Mouse (Mus musculus): Measurements from ENCODE around the gene Gm13290. TPM values are rescaled to one million over a fixed set of nuclear protein-coding genes. Genes with fewer than 3 reads are reported as not detected.
"Not testable (repeated sequence)": the region's sequence is repeated elsewhere in the genome, so short reads cannot be mapped to it uniquely, and the experiment has no call there.

Gene Gm13290
- polyA plus RNA-seq (2015; fragmentation: Nextera tagmentation; extraction: Ambion mirVana): 0.55 TPM in 1 of 2 replicates, not detected in the other

DNA sequence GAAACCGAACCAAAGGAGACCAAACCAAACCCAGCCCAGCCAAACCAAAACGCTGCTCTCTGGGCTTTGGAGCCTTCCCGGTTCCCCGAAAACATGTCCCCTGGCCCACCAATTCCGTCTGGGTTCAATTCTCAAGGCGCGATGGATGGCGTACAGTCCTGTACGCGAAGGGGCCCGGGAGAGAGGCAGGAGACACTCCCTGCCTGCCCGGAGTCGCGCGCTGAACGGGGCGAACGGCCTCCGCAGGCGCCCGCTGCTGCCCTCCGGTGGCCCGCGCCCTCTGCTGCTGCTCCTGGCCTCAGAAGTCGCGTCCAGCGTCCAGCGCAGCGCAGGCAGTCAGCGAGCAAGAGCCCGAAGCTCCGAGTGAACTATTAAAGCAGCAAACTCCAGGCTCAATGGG is at the start of gene Gm13290:
Gm13290 (plus strand) TSS at position 301 of the 400 bp plus-strand sequence.
- H3K9ac ChIP-seq (ENCODE audit: low read length); H3K4me3 ChIP-seq (ENCODE audit: low read depth, low read length); DNase-seq (ENCODE audit: low spot score); H3K27ac ChIP-seq (replicated peaks); H3K36me3 ChIP-seq (ENCODE audit: control insufficient read depth, insufficient read depth, low read length); H3K9me3 ChIP-seq (ENCODE audit: control insufficient read depth, low read length); ATAC-seq (ENCODE audit: low FRiP score, low TSS enrichment); H3K4me2 ChIP-seq (replicated peaks; ENCODE audit: low read depth); H3K4me1 ChIP-seq (replicated peaks; ENCODE audit: control insufficient read depth, insufficient read depth); H3K27me3 ChIP-seq (ENCODE audit: control insufficient read depth, insufficient read depth, low read length): not testable (repeated sequence)
- WGBS: no CpG with 5 or more reads among the region's 32 CpGs

DNA sequence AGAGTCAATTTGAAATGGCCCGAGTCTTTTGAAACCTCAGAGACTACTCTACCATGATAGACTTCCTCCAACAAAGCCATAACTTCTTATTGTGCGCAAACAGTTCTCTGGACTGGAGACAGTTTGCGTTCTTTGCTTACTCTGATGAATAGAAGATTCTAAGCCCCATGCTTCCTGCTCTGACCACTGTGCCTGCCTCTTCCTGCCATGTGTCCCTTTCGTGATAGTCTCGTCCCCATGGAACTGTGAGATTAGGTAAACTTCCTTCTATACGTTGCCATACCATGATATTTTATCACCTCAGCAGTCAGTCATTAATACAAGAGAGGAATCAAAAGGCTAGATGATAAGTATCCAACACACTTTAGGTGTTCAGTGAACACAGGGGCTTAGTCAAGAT is 46.9 kb upstream of the Gm13290 start:
- Histone ChIP-seq H3K4me1 (replicated peaks; ENCODE audit: control insufficient read depth, insufficient read depth) (no peaks in the 10 kb centered on the region), H3K36me3 (ENCODE audit: control insufficient read depth, insufficient read depth, low read length) (no peaks in the 10 kb centered on the region), H3K27me3 (ENCODE audit: control insufficient read depth, insufficient read depth, low read length) (no peaks in the 10 kb centered on the region), H3K9ac (ENCODE audit: low read length) (no peak overlapping the region), H3K4me3 (ENCODE audit: low read depth, low read length) (no peak overlapping the region), H3K9me3 (ENCODE audit: control insufficient read depth, low read length) (no peaks in the 10 kb centered on the region), H3K4me2 (replicated peaks; ENCODE audit: low read depth) (no peak overlapping the region), H3K27ac (replicated peaks) (no peak overlapping the region)
- WGBS: 75% methylated on average over 6 of the region's 6 CpGs
- ATAC-seq (ENCODE audit: low FRiP score, low TSS enrichment) (no peak), DNase-seq (ENCODE audit: low spot score) (no peak)
- no peak for TF ChIP-seq CTCF (IDR thresholded peaks at IDR 0.05; ENCODE audit: low read depth)
- no peak for TF ChIP-seq EP300 (optimal IDR thresholded peaks at IDR 0.05)

DNA sequence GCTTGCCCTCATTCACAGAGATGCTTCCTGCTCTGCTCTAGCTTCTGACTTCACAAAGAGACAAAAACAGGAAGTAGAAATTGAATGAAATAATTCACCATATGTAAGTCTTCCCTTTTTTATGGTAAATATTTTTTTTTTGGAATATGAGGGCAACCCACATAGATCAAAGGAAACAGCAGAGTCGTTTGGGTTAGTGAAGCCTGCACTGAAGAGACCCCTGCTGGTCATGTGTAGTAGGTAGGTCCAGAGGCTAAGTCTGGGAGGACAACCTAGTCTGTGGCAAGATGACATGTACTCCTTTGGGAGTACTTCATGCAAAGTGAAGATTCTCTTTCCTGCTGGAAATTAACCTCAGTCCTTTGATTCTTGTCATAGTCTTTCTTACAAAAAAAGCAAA is 46.3 kb upstream of the Gm13290 start:
- Histone ChIP-seq H3K9ac (ENCODE audit: low read length) (no peak overlapping the region), H3K27me3 (ENCODE audit: control insufficient read depth, insufficient read depth, low read length) (no peaks in the 10 kb centered on the region), H3K27ac (replicated peaks) (no peak overlapping the region), H3K4me3 (ENCODE audit: low read depth, low read length) (no peak overlapping the region), H3K36me3 (ENCODE audit: control insufficient read depth, insufficient read depth, low read length) (no peaks in the 10 kb centered on the region), H3K4me1 (replicated peaks; ENCODE audit: control insufficient read depth, insufficient read depth) (no peaks in the 10 kb centered on the region), H3K9me3 (ENCODE audit: control insufficient read depth, low read length) (no peaks in the 10 kb centered on the region), H3K4me2 (replicated peaks; ENCODE audit: low read depth) (no peak overlapping the region)
- DNase-seq (ENCODE audit: low spot score) (peak; percentile 36), ATAC-seq (ENCODE audit: low FRiP score, low TSS enrichment) (no peak)
- 0% methylated on average over 1 of the region's 1 CpGs for WGBS
- peak; percentile 82 for TF ChIP-seq CTCF (IDR thresholded peaks at IDR 0.05; ENCODE audit: low read depth)
- no peak for TF ChIP-seq EP300 (optimal IDR thresholded peaks at IDR 0.05)

DNA sequence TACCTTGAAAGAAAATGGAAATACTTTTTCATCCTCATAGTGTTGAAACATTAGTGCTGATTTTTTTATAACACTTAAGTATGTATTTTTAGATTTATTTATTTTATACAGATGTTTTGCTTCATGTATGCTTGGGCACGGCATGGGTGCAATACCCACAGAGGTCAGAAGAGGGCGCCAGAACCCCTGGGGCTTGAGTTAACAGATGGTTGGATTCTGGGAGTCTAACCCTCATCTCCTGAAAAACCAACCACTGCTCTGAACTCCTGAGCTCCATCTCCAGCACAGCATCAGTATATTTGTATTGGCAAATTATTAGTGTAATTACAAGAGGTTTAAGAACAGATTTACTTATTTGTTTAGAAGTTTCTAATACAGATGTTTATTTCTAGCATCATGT is 35.2 kb upstream of the Gm13290 start:
- no peak overlapping the region for H3K9ac ChIP-seq (ENCODE audit: low read length)

DNA sequence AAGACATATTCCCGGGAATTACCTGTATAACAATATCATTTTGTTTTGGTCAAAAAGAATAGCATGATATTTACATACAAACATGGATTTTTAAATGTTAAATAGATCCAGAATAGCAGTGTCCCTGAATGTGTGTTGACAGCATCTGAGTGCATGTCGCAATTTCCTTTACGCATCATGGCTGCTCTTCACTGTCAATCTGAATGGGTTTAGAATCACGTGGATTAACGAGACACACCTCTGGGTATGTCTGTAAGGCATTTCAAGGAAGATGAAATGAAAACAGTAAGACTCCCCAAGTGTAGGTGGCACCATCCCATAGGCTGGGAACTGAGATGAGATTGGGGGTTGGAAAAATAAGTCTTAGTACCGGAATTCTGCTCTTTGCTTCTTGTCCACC is 34.6 kb upstream of the Gm13290 start:
- Histone ChIP-seq H3K27ac (replicated peaks) (no peak overlapping the region), H3K9me3 (ENCODE audit: control insufficient read depth, low read length) (no peaks in the 10 kb centered on the region), H3K4me1 (replicated peaks; ENCODE audit: control insufficient read depth, insufficient read depth) (no peaks in the 10 kb centered on the region), H3K27me3 (ENCODE audit: control insufficient read depth, insufficient read depth, low read length) (no peaks in the 10 kb centered on the region), H3K9ac (ENCODE audit: low read length) (no peak overlapping the region), H3K4me2 (replicated peaks; ENCODE audit: low read depth) (no peak overlapping the region), H3K4me3 (ENCODE audit: low read depth, low read length) (no peak overlapping the region), H3K36me3 (ENCODE audit: control insufficient read depth, insufficient read depth, low read length) (no peaks in the 10 kb centered on the region)
- WGBS: 84% methylated on average over 6 of the region's 6 CpGs
- ATAC-seq (ENCODE audit: low FRiP score, low TSS enrichment): no peak
- TF ChIP-seq EP300 (optimal IDR thresholded peaks at IDR 0.05): no peak
- no peak for TF ChIP-seq CTCF (IDR thresholded peaks at IDR 0.05; ENCODE audit: low read depth)
- DNase-seq (ENCODE audit: low spot score): no peak

More for the DNA sequence above, 35.2 kb upstream of the Gm13290 start:
- no peak overlapping the region for H3K4me2 ChIP-seq (replicated peaks; ENCODE audit: low read depth)
- H3K4me3 ChIP-seq (ENCODE audit: low read depth, low read length): no peak overlapping the region
- no peaks in the 10 kb centered on the region for H3K4me1 ChIP-seq (replicated peaks; ENCODE audit: control insufficient read depth, insufficient read depth)
- TF ChIP-seq EP300 (optimal IDR thresholded peaks at IDR 0.05): no peak
- peak; percentile 93 for TF ChIP-seq CTCF (IDR thresholded peaks at IDR 0.05; ENCODE audit: low read depth)
- no peaks in the 10 kb centered on the region for H3K36me3 ChIP-seq (ENCODE audit: control insufficient read depth, insufficient read depth, low read length)
- no peaks in the 10 kb centered on the region for H3K27me3 ChIP-seq (ENCODE audit: control insufficient read depth, insufficient read depth, low read length)
- peak; percentile 85 for DNase-seq (ENCODE audit: low spot score)
- no peak for ATAC-seq (ENCODE audit: low FRiP score, low TSS enrichment)
- WGBS: 3% methylated on average over 2 of the region's 2 CpGs
- H3K9me3 ChIP-seq (ENCODE audit: control insufficient read depth, low read length): no peaks in the 10 kb centered on the region
- no peak overlapping the region for H3K27ac ChIP-seq (replicated peaks)

DNA sequence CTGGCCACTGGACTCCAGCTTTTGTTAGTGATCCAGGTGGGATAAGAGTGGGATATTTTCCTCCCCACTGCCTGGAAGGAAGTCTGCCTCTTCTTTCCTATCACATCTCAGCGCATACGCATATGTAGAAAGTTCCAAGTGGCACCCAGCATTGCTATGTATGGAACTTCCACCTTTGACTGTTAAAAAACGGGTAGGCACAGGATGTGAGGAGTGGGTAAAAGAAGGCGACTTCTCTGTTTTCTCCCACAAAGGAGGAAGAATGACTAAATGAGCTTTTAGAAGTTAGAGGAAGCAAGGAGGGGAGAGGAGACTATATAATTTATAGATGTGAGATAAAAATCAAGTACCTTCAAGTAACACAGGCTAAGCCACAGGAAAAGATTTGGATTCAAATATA is 32.2 kb upstream of the Gm13290 start:
- H3K36me3 ChIP-seq (ENCODE audit: control insufficient read depth, insufficient read depth, low read length): no peaks in the 10 kb centered on the region
- H3K27ac ChIP-seq (replicated peaks): no peak overlapping the region
- no peak overlapping the region for H3K4me3 ChIP-seq (ENCODE audit: low read depth, low read length)
- H3K4me1 ChIP-seq (replicated peaks; ENCODE audit: control insufficient read depth, insufficient read depth): no peaks in the 10 kb centered on the region
- H3K9ac ChIP-seq (ENCODE audit: low read length): no peak overlapping the region
- 87% methylated on average over 4 of the region's 4 CpGs for WGBS
- DNase-seq (ENCODE audit: low spot score) (no peak), ATAC-seq (ENCODE audit: low FRiP score, low TSS enrichment) (no peak)
- H3K4me2 ChIP-seq (replicated peaks; ENCODE audit: low read depth): no peak overlapping the region
- no peaks in the 10 kb centered on the region for H3K9me3 ChIP-seq (ENCODE audit: control insufficient read depth, low read length)
- TF ChIP-seq CTCF (IDR thresholded peaks at IDR 0.05; ENCODE audit: low read depth) (no peak), EP300 (optimal IDR thresholded peaks at IDR 0.05) (no peak)
- H3K27me3 ChIP-seq (ENCODE audit: control insufficient read depth, insufficient read depth, low read length): no peaks in the 10 kb centered on the region
